Mouse (Mus musculus): Measurements from ENCODE around the gene Zfp335. TPM values are rescaled to one million over a fixed set of nuclear protein-coding genes. Genes with fewer than 3 reads are reported as not detected.
"Not testable (repeated sequence)": the region's sequence is repeated elsewhere in the genome, so short reads cannot be mapped to it uniquely, and the experiment has no call there.

Zfp335 gene
- total and polyA plus RNA-seq, 2 experiments from 2014 or later, result 11.1 to 29.0 TPM

GRCm38 (mm10) chr2:164857842-164858553 is 53.6 kb downstream of the Zfp335 start:
- H3K4me1 ChIP-seq (ENCODE audit: insufficient read depth, low read length), result 0 out of 2 replicates have a peak, but pooled peaks cover 3% of the 10 kb centered on the region
- ATAC-seq (ENCODE audit: low FRiP score), result no peak
- peak overlapping the region; percentile 46 for H3K4me3 ChIP-seq (ENCODE audit: low read depth, low read length)
- no peaks in the 10 kb centered on the region for H3K9me3 ChIP-seq (ENCODE audit: low read length)
- no peaks in the 10 kb centered on the region for H3K36me3 ChIP-seq (ENCODE audit: insufficient read depth, low read length)
- DNase-seq (ENCODE audit: low spot score), result no peak
- no peak overlapping the region for H3K27ac ChIP-seq (ENCODE audit: low read depth, low read length)
- H3K27me3 ChIP-seq (ENCODE audit: insufficient read depth, low read length), result peaks cover 22% of the 10 kb centered on the region
- 4% methylated on average over 19 of the region's 19 CpGs for WGBS
- no peak for TF ChIP-seq CTCF (IDR thresholded peaks at IDR 0.05)
- H3K9ac ChIP-seq (replicated peaks; ENCODE audit: low read length, poor library complexity, severe bottlenecking), result 0 out of 2 replicates have a peak overlapping the region, but pooled peaks have one; percentile 48
- H3K4me2 ChIP-seq (ENCODE audit: low read depth, low read length, poor library complexity, severe bottlenecking), result peak overlapping the region; percentile 95

- no peak within 1 kb of the TSS for H3K27ac ChIP-seq (ENCODE audit: low read depth, low read length)
- H3K4me1 ChIP-seq (ENCODE audit: insufficient read depth, low read length), result 0 out of 2 replicates have a peak, but pooled peaks cover 3% of the 10 kb centered on the region
- H3K36me3 ChIP-seq (ENCODE audit: insufficient read depth, low read length), result no peaks in the 10 kb centered on the region
- ATAC-seq (ENCODE audit: low FRiP score) (peak; percentile 78), DNase-seq (ENCODE audit: low spot score) (peak; percentile 59)
- H3K4me3 ChIP-seq (ENCODE audit: low read depth, low read length), result peak within 1 kb of the TSS; percentile 46
- peak within 1 kb of the TSS; percentile 95 for H3K4me2 ChIP-seq (ENCODE audit: low read depth, low read length, poor library complexity, severe bottlenecking)
- H3K27me3 ChIP-seq (ENCODE audit: insufficient read depth, low read length), result peaks cover 22% of the 10 kb centered on the region
- TF ChIP-seq CTCF (IDR thresholded peaks at IDR 0.05), result no peak
- peak within 1 kb of the TSS; percentile 48 for H3K9ac ChIP-seq (replicated peaks; ENCODE audit: low read length, poor library complexity, severe bottlenecking)
- WGBS, result 1% methylated on average over 47 of the region's 47 CpGs
- no peaks in the 10 kb centered on the region for H3K9me3 ChIP-seq (ENCODE audit: low read length)
Measured at GRCm38 (mm10) chr2:164857101-164857821, 54.3 kb downstream of the Zfp335 start, which contains the start of gene Pltp. TSS of gene Pltp (minus strand) at chr2:164857711.

GRCm38 (mm10) chr2:164856309-164857100 is 55.1 kb downstream of the Zfp335 start:
- Histone ChIP-seq H3K27ac (ENCODE audit: low read depth, low read length) (no peak overlapping the region), H3K27me3 (ENCODE audit: insufficient read depth, low read length) (peaks cover 22% of the 10 kb centered on the region), H3K4me3 (ENCODE audit: low read depth, low read length) (peak overlapping the region; percentile 46), H3K4me1 (ENCODE audit: insufficient read depth, low read length) (0 out of 2 replicates have a peak, but pooled peaks cover 3% of the 10 kb centered on the region), H3K4me2 (ENCODE audit: low read depth, low read length, poor library complexity, severe bottlenecking) (peak overlapping the region; percentile 95), H3K9me3 (ENCODE audit: low read length) (no peaks in the 10 kb centered on the region), H3K36me3 (ENCODE audit: insufficient read depth, low read length) (no peaks in the 10 kb centered on the region), H3K9ac (replicated peaks; ENCODE audit: low read length, poor library complexity, severe bottlenecking) (peak overlapping the region; percentile 48)
- peak; percentile 10; the same call in 1 of the 2 replicates for ATAC-seq (ENCODE audit: low FRiP score)
- 1% methylated on average over 42 of the region's 42 CpGs for WGBS
- peak; percentile 28 for DNase-seq (ENCODE audit: low spot score)
- peak; percentile 52 for TF ChIP-seq CTCF (IDR thresholded peaks at IDR 0.05)

- H3K27ac ChIP-seq (ENCODE audit: low read depth, low read length); H3K9me3 ChIP-seq (ENCODE audit: low read length); H3K36me3 ChIP-seq (ENCODE audit: insufficient read depth, low read length); H3K4me2 ChIP-seq (ENCODE audit: low read depth, low read length, poor library complexity, severe bottlenecking); H3K9ac ChIP-seq (replicated peaks; ENCODE audit: low read length, poor library complexity, severe bottlenecking); H3K4me3 ChIP-seq (ENCODE audit: low read depth, low read length); ATAC-seq (ENCODE audit: low FRiP score); DNase-seq (ENCODE audit: low spot score); H3K4me1 ChIP-seq (ENCODE audit: insufficient read depth, low read length): not testable (repeated sequence)
- WGBS, result 73% methylated on average over 5 of the region's 5 CpGs
- H3K27me3 ChIP-seq (ENCODE audit: insufficient read depth, low read length), result peaks cover 22% of the 10 kb centered on the region
Measured at GRCm38 (mm10) chr2:164855572-164855971, 56.0 kb downstream of the Zfp335 start.

- ATAC-seq (ENCODE audit: low FRiP score), result no peak
- H3K27me3 ChIP-seq (ENCODE audit: insufficient read depth, low read length), result no peaks in the 10 kb centered on the region
- H3K36me3 ChIP-seq (ENCODE audit: insufficient read depth, low read length), result no peaks in the 10 kb centered on the region
- WGBS, result 87% methylated on average over 8 of the region's 8 CpGs
- TF ChIP-seq CTCF (IDR thresholded peaks at IDR 0.05), result no peak
- DNase-seq (ENCODE audit: low spot score), result no peak
- no peak overlapping the region for H3K4me2 ChIP-seq (ENCODE audit: low read depth, low read length, poor library complexity, severe bottlenecking)
- no peaks in the 10 kb centered on the region for H3K9me3 ChIP-seq (ENCODE audit: low read length)
- H3K4me1 ChIP-seq (ENCODE audit: insufficient read depth, low read length), result no peaks in the 10 kb centered on the region
- no peak overlapping the region for H3K4me3 ChIP-seq (ENCODE audit: low read depth, low read length)
- no peak overlapping the region for H3K9ac ChIP-seq (replicated peaks; ENCODE audit: low read length, poor library complexity, severe bottlenecking)
- H3K27ac ChIP-seq (ENCODE audit: low read depth, low read length), result no peak overlapping the region
Measured at GRCm38 (mm10) chr2:164850061-164850460, 61.5 kb downstream of the Zfp335 start.
